Mouse (Mus musculus) ES-Bruce4 (cell line): Measurements from ENCODE around the gene AC109138.7.

ENCODE experiments used
- CTCF ChIP-seq: IDR thresholded peaks from one replicate; pipeline ENCODE4 v1.8.1; 2011; ENCODE audit warnings: low read depth, low read length
- EP300 ChIP-seq: IDR thresholded peaks from 2 replicates; pipeline ENCODE4 v1.6.1; 2011; ENCODE audit warnings: low read depth, low read length; ENCODE audit not compliant: insufficient read depth
- POLR2A ChIP-seq: IDR thresholded peaks from one replicate; pipeline ENCODE4 v1.8.1; 2011; ENCODE audit warnings: low read length; ENCODE audit not compliant: insufficient read depth

DNA sequence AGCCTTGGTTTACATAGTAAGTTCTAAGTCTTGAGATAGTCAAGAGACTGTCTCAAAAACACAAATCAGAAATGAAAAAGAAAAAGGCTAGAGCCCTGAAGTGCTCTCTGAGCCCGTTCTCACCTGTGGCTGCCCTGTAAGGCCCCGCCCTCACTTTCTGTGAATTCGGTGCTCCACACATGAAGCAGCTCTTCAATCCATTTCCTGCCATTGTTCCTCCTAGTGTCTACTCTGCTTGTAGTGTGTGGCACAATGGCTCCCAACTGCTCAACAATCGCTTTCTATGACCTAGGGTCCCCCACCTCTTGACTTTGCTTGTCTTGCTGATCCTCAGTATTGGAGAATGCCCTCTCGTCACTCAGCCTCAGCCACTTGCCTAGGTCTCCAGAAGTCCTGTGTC lies 13.3 kb downstream of the AC109138.7 start:
- TF ChIP-seq CTCF (no peak), POLR2A (no peak), EP300 (no peak)
